Mouse (Mus musculus) heart, embryonic 15.5 days (tissue): ENCODE data around the gene Dhx16. TPM values are rescaled to one million over a fixed set of nuclear protein-coding genes. Genes with fewer than 3 reads are reported as not detected.

ENCODE experiments used
- ATAC-seq: fragments of 200-750 bp; cut with Nextera tagmentation; replicated peaks from 2 replicates; pipeline ENCODE4 v1.8.0; 2017; ENCODE audit warnings: low read depth, moderate TSS enrichment; ENCODE audit not compliant: insufficient number of reproducible peaks, insufficient read depth, low FRiP score
- H3K27ac ChIP-seq: fragments of 300-500 bp; sonication (generic); 2 replicates; pipeline ENCODE4 v1.5.1; 2015; ENCODE audit warnings: mild to moderate bottlenecking, inconsistent platforms
- H3K27me3 ChIP-seq: fragments of 300-500 bp; sonication (generic); 2 replicates; pipeline ENCODE4 v1.6.1; 2015; ENCODE audit warnings: inconsistent platforms
- H3K36me3 ChIP-seq: fragments of 300-500 bp; sonication (generic); 2 replicates; pipeline ENCODE4 v1.6.1; 2015; ENCODE audit warnings: mild to moderate bottlenecking, inconsistent platforms
- H3K4me1 ChIP-seq: fragments of 300-500 bp; sonication (generic); replicated peaks from 2 replicates; pipeline ENCODE4 v1.6.1; 2015; ENCODE audit warnings: inconsistent platforms
- H3K4me2 ChIP-seq: fragments of 300-500 bp; sonication (generic); 2 replicates; pipeline ENCODE4 v1.6.1; 2015; ENCODE audit warnings: inconsistent platforms, mild to moderate bottlenecking, moderate library complexity
- H3K4me3 ChIP-seq: fragments of 300-500 bp; sonication (generic); 2 replicates; pipeline ENCODE4 v1.5.1; 2015; ENCODE audit warnings: mild to moderate bottlenecking, inconsistent platforms
- H3K9ac ChIP-seq: fragments of 300-500 bp; sonication (generic); 2 replicates; pipeline ENCODE4 v1.6.1; 2015; ENCODE audit warnings: mild to moderate bottlenecking, inconsistent platforms
- H3K9me3 ChIP-seq: fragments of 300-500 bp; sonication (generic); replicated peaks from 2 replicates; pipeline ENCODE4 v1.6.1; 2016; ENCODE audit warnings: inconsistent platforms
- WGBS: fragments of 180-500 bp; shearing (Covaris S2); methylation state at CpG from one replicate; pipeline ENCODE4 v1.1.7; 2015; ENCODE audit warnings: mixed read lengths; 5-methylcytosine and 5-hydroxymethylcytosine counted together
- polyA plus RNA-seq: library from polyadenylated mRNA; unstranded; fragments of >200 nt; fragmentation: Nextera tagmentation; extraction: Ambion mirVana; gene quantifications from 2 replicates; pipeline ENCODE4 v1.2.1, GENCODE M21; 2015

Dhx16 gene
- polyA plus RNA-seq, 1 experiment from 2014 or later = 19.7 TPM

GRCm38 (mm10) chr17:35860831-35861197, 18.8 kb upstream of the Dhx16 start:
- ATAC-seq = no peak
- peak overlapping the region; percentile 70 for H3K9ac ChIP-seq
- H3K4me1 ChIP-seq = peaks cover 15% of the 10 kb centered on the region
- no peaks in the 10 kb centered on the region for H3K27me3 ChIP-seq
- no peaks in the 10 kb centered on the region for H3K9me3 ChIP-seq
- peaks cover 18% of the 10 kb centered on the region for H3K36me3 ChIP-seq
- peak overlapping the region; percentile 94 for H3K27ac ChIP-seq
- 4% methylated on average over 12 of the region's 12 CpGs for WGBS
- H3K4me2 ChIP-seq = peak overlapping the region; percentile 68
- peak overlapping the region; percentile 72 for H3K4me3 ChIP-seq

- under 1% methylated on average over 47 of the region's 47 CpGs for WGBS
- Histone ChIP-seq H3K4me1 (peaks cover 15% of the 10 kb centered on the region), H3K9me3 (no peaks in the 10 kb centered on the region), H3K36me3 (peaks cover 18% of the 10 kb centered on the region), H3K27me3 (no peaks in the 10 kb centered on the region), H3K9ac (peak within 1 kb of the TSS; percentile 70), H3K4me2 (peak within 1 kb of the TSS; percentile 68), H3K27ac (peak within 1 kb of the TSS; percentile 94), H3K4me3 (peak within 1 kb of the TSS; percentile 72)
- ATAC-seq = peak; percentile 89
These were observed 18.3 kb upstream of the Dhx16 start, which contains the start of gene Nrm for GRCm38 (mm10) chr17:35861198-35861857. Gene Nrm (plus strand): TSS chr17:35861318.

GRCm38 (mm10) chr17:35864832-35865353, 14.7 kb upstream of the Dhx16 start:
- WGBS = 30% methylated on average over 10 of the region's 10 CpGs
- Histone ChIP-seq H3K27me3 (no peaks in the 10 kb centered on the region), H3K27ac (peak overlapping the region; percentile 99), H3K9me3 (no peaks in the 10 kb centered on the region), H3K4me1 (peaks cover 46% of the 10 kb centered on the region), H3K4me3 (peak overlapping the region; percentile 77), H3K36me3 (no peaks in the 10 kb centered on the region), H3K4me2 (peak overlapping the region; percentile 94), H3K9ac (peak overlapping the region; percentile 81)
- no peak for ATAC-seq

DNA sequence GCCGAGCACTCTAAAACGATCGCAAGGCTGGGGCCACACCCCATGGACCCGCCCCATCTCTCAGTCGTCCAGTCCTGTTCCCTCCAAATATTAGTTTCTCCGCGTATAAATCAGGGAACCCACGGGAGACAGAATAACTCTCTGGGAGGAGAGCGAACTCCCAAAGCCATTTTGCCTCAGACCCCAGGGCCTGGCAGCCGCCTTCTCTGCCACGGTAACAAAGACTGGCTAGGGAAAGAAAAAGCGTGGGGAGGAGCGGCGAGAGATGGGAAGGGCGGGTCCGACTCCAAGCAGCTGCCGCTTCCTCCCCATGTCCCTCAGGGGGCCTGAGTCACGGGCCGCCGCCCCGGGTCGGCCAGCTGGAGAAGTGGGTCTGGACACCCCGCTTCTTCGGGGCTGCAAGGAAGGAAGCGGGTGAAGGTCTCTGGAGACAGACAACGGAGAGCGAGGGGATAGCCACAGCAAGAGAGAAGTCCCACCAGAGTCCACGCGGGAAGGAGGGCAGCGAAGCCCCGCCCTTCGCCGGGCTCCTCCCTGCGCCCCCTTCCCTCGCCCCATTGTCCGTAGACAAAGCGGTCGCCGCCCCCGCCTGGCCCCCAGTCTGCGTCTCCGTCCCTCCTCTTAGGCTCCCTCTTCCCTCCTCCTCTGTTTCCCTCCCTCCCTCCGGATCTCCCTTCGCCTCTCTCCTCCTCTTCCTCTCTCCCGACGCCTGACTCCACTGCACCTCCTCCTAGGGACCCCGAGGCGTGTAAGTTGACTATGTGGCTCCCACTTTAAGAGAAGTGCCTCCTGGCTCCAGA, 13.9 kb upstream of the Dhx16 start, which contains the start of gene Ppp1r18:
Gene Ppp1r18 (plus strand): TSS at position 113 of the 800 bp plus-strand sequence.
- Histone ChIP-seq H3K4me2 (peak within 1 kb of the TSS; percentile 94), H3K4me1 (peaks cover 50% of the 10 kb centered on the region), H3K27me3 (no peaks in the 10 kb centered on the region), H3K36me3 (no peaks in the 10 kb centered on the region), H3K4me3 (peak within 1 kb of the TSS; percentile 77), H3K9me3 (no peaks in the 10 kb centered on the region), H3K27ac (peak within 1 kb of the TSS; percentile 99), H3K9ac (peak within 1 kb of the TSS; percentile 81)
- ATAC-seq = peak; percentile 73
- WGBS = under 1% methylated on average over 48 of the region's 48 CpGs

DNA sequence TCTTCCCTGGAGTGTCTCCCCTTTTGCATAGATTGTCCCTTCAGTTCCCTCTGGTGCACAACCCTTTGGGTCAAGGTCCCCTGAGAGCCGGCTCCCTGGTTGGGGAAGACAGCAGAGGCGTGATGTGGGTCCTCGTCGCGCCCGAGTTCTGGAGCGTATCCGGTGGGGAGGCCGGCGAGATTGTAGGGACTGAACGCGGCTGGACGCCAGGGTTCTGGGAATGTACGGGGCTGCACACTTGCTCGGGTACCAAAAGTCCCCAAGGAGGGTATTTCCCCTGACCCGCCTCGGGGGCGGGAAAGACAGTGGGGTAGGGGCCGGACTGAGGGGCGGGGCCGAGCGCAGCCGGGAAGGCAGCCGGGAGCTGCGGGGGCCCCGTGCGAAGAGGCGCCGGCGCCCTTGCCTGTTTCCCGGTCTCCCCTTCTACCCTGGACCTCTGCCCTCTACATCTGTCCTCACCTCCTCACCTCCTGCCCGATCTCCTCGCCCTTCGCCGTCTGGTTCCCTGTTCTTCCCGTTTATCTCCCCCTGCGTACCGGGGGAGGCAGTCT, 13.3 kb upstream of the Dhx16 start:
- H3K4me1 ChIP-seq = peaks cover 54% of the 10 kb centered on the region
- no peaks in the 10 kb centered on the region for H3K9me3 ChIP-seq
- under 1% methylated on average over 37 of the region's 38 CpGs for WGBS

GRCm38 (mm10) chr17:35866911-35867890, 12.4 kb upstream of the Dhx16 start:
- 7% methylated on average over 26 of the region's 26 CpGs for WGBS
- peaks cover 58% of the 10 kb centered on the region for H3K4me1 ChIP-seq
- H3K9me3 ChIP-seq = no peaks in the 10 kb centered on the region
- peak overlapping the region; percentile 94 for H3K4me2 ChIP-seq
- peak overlapping the region; percentile 77 for H3K4me3 ChIP-seq
- no peak for ATAC-seq
- no peaks in the 10 kb centered on the region for H3K36me3 ChIP-seq
- peak overlapping the region; percentile 99 for H3K27ac ChIP-seq
- no peaks in the 10 kb centered on the region for H3K27me3 ChIP-seq
- H3K9ac ChIP-seq = peak overlapping the region; percentile 81

More for the DNA sequence above, 13.3 kb upstream of the Dhx16 start:
- Histone ChIP-seq H3K27me3 (no peaks in the 10 kb centered on the region), H3K27ac (peak overlapping the region; percentile 99), H3K4me2 (peak overlapping the region; percentile 94), H3K9ac (peak overlapping the region; percentile 81), H3K36me3 (no peaks in the 10 kb centered on the region), H3K4me3 (peak overlapping the region; percentile 77)
- peak; percentile 61 for ATAC-seq

- WGBS = 17% methylated on average over 17 of the region's 17 CpGs
These were observed 11.3 kb upstream of the Dhx16 start for GRCm38 (mm10) chr17:35868165-35868820.

DNA sequence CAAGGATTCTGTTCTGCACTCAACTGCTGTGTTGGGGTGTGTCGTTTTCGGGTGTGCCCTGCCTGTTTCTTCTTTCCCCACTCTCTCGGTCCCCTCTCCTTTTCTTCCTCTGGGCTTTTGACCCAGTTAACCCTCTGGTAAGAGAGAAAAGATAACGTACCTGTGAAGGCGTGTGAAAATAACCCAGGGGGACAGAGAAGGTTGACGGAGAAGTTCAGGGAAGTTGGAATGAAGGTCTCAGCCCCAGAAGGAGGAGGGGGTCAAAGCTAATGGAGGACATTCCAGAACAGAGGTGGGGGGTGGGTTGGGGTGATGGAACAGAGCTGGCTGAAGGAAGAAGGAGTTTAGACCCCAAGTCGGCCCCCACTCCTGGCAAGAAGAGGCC, 10.7 kb upstream of the Dhx16 start:
- H3K4me1 ChIP-seq = peaks cover 70% of the 10 kb centered on the region
- under 1% methylated on average over 7 of the region's 7 CpGs for WGBS

More at GRCm38 (mm10) chr17:35868165-35868820, 11.3 kb upstream of the Dhx16 start:
- Histone ChIP-seq H3K4me1 (peaks cover 66% of the 10 kb centered on the region), H3K4me2 (peak overlapping the region; percentile 94), H3K9me3 (no peaks in the 10 kb centered on the region), H3K4me3 (peak overlapping the region; percentile 77), H3K9ac (peak overlapping the region; percentile 81), H3K27me3 (no peaks in the 10 kb centered on the region), H3K36me3 (0 out of 2 replicates have a peak, but pooled peaks cover 4% of the 10 kb centered on the region), H3K27ac (peak overlapping the region; percentile 99)
- no peak for ATAC-seq

DNA sequence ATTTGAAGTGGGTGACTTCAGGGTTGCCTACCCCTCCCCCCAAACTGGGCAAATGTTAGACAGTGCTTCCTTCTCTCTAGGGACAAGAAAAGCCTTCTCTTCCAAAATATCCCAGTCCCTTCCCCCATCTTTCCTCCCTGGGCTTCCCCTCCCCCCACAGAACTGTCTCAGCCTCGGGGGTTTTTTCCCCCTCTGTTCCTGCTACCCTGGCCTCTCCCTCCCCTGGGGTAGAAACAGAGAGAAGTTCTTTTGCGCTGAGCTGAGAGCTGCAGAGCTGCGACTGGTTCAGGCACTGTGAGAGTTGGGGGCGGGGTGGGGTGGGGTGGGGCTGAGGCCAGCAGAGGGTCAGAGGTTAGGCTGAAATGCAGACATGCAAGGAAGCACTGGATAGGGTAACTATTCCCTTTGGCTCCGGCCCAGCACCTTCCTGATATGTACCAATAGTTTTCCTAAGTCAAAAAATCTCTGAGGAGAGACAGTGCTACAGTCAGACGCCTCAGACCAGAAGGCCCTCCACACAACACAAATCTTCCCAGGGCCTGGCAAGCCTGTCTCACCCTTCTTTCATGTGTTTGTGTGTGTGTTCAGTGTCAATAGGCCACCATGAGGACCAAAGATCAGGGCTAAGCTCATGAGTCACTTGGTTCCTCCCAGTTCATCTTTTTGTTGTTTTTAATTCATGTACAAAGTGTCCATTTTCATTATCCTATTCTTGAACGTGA, 10.1 kb upstream of the Dhx16 start:
- Histone ChIP-seq H3K27ac (peak overlapping the region; percentile 99), H3K27me3 (no peaks in the 10 kb centered on the region), H3K9me3 (no peaks in the 10 kb centered on the region), H3K4me3 (peak overlapping the region; percentile 77), H3K4me2 (peak overlapping the region; percentile 94), H3K4me1 (peaks cover 71% of the 10 kb centered on the region), H3K9ac (peak overlapping the region; percentile 81), H3K36me3 (peaks cover 6% of the 10 kb centered on the region)
- no peak for ATAC-seq
- 6% methylated on average over 7 of the region's 7 CpGs for WGBS

More for the DNA sequence above, 10.7 kb upstream of the Dhx16 start:
- Histone ChIP-seq H3K36me3 (0 out of 2 replicates have a peak, but pooled peaks cover 4% of the 10 kb centered on the region), H3K9ac (peak overlapping the region; percentile 81), H3K4me2 (peak overlapping the region; percentile 94), H3K4me3 (peak overlapping the region; percentile 77), H3K9me3 (no peaks in the 10 kb centered on the region), H3K27me3 (no peaks in the 10 kb centered on the region), H3K27ac (peak overlapping the region; percentile 99)
- no peak for ATAC-seq
